Mouse (Mus musculus): ENCODE results near the gene Scn4b. TPM values are rescaled to one million over a fixed set of nuclear protein-coding genes. Genes with fewer than 3 reads are reported as not detected.

Scn4b gene
- polyA plus RNA-seq, 1 experiment from 2014 or later = 4.6 TPM

DNA sequence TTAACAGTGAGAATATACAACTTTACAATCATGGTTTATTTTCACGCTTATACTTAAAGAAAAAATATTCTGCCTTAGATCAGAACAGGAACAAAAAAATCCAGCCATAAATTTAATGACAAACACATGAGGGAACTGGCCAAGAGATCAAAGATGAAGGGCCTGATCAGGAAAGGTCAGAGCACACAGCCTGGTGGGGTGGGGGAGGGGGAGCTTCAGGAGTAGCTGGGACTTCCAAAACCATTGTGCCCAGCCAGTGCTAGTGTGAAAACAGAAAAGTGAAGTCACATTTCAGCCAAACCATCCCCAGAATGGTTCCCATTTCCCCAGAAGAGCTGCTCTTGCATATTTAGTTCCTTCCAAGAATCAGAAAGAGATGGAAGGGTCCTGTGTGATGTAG is 35.7 kb upstream of the Scn4b start:
- no peak overlapping the region for H3K27ac ChIP-seq
- no peak for DNase-seq (ENCODE audit: low spot score)

DNA sequence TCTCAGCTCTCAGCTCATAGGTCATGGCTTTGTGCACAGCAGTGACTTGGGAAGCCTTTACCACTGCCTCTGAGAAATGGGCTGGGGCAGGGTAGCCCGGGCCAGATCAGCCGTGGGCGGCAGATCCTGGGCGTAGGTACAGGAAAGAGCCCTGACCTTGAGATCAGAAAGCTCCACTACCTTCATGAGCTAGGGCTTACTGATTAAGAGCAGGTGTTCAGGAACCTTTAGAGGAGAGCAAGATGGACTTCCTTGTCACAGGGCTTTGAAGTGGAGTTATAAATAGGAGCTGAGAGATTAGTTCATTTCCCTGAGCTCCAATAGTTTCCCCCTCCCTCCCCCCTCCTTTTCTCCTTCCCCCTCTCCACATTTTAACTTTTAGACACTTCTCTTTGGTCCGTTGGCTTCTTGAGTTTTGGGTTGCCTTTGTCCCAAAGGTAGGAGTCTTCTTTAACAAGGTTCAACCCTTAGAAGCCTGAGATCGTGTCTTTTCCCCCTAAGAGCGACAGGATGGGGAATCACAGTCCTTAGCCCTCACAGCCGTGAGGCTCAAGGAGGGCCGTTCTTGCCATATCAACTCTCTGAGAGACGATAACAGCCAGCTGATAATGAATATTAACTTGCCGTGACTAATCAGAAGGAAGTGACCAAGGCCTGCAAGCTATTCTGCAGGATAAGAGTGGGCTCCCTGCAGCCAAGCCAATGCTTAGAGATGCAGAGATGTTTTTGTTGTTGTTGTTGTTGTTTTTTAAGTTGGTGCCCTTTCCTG is 34.8 kb upstream of the Scn4b start:
- Histone ChIP-seq H3K9me3 (replicated peaks; ENCODE audit: low read length) (no peaks in the 10 kb centered on the region), H3K27me3 (ENCODE audit: insufficient read depth, low read length) (no peaks in the 10 kb centered on the region), H3K4me2 (ENCODE audit: low read length) (no peak overlapping the region), H3K27ac (no peak overlapping the region), H3K36me3 (ENCODE audit: insufficient read depth, low read length) (no peaks in the 10 kb centered on the region), H3K4me1 (replicated peaks; ENCODE audit: insufficient read depth, low read length) (no peaks in the 10 kb centered on the region), H3K9ac (ENCODE audit: low read depth, low read length) (no peak overlapping the region), H3K4me3 (replicated peaks; ENCODE audit: low read depth, low read length) (no peak overlapping the region)
- TF ChIP-seq CTCF (IDR thresholded peaks at IDR 0.05; ENCODE audit: low read depth) = no peak
- DNase-seq (ENCODE audit: low spot score) = no peak
- no peak for ATAC-seq (replicated peaks; ENCODE audit: low FRiP score, low read depth)
- 54% methylated on average over 11 of the region's 11 CpGs for WGBS

More for the DNA sequence above, 35.7 kb upstream of the Scn4b start:
- TF ChIP-seq CTCF (IDR thresholded peaks at IDR 0.05; ENCODE audit: low read depth) = no peak
- no peak overlapping the region for H3K4me2 ChIP-seq (ENCODE audit: low read length)
- WGBS = 73% methylated on average over 1 of the region's 1 CpGs
- H3K9ac ChIP-seq (ENCODE audit: low read depth, low read length) = no peak overlapping the region
- no peaks in the 10 kb centered on the region for H3K27me3 ChIP-seq (ENCODE audit: insufficient read depth, low read length)
- no peaks in the 10 kb centered on the region for H3K36me3 ChIP-seq (ENCODE audit: insufficient read depth, low read length)
- no peaks in the 10 kb centered on the region for H3K4me1 ChIP-seq (replicated peaks; ENCODE audit: insufficient read depth, low read length)
- no peaks in the 10 kb centered on the region for H3K9me3 ChIP-seq (replicated peaks; ENCODE audit: low read length)
- H3K4me3 ChIP-seq (replicated peaks; ENCODE audit: low read depth, low read length) = no peak overlapping the region
- ATAC-seq (replicated peaks; ENCODE audit: low FRiP score, low read depth) = no peak

DNA sequence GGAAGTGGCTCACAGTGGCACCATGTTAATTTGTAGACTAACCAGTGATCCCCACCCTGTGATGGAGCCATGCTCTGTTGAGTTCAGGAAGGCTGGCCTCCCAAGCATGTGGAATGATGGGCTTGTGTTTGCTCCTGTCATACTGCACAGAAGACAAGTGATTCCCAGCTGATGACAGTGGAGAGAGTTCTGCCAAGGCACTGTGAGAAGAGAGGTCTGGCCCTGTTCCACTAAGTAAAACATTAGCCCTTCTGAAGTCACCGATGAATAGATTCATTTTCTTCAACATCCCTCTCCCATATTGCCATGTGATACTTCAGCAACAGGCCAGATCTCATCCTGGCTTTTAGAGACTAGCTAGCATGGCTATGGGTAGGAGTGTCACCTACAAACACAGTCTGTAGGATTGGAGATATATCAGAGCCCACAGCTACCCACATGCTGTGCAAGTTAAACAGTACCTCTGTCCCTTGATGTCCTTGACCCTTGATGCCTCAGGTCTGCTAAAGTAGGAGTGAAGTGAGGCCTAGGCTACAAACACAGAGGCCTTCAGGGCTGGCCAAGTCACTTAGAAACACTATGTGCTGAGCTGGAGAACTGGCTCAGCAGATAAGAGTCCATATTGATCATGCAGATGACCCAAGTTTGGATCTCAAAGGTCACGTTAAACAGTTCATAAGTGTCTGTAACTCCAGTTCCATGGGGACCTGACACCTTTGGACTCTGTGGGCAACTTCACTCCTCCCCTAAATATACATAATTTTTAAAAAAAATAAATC is 32.4 kb upstream of the Scn4b start:
- H3K4me1 ChIP-seq (replicated peaks; ENCODE audit: insufficient read depth, low read length) = no peaks in the 10 kb centered on the region
- no peaks in the 10 kb centered on the region for H3K36me3 ChIP-seq (ENCODE audit: insufficient read depth, low read length)
- DNase-seq (ENCODE audit: low spot score) (no peak), ATAC-seq (replicated peaks; ENCODE audit: low FRiP score, low read depth) (no peak)
- no peak overlapping the region for H3K4me2 ChIP-seq (ENCODE audit: low read length)
- no peaks in the 10 kb centered on the region for H3K9me3 ChIP-seq (replicated peaks; ENCODE audit: low read length)
- H3K4me3 ChIP-seq (replicated peaks; ENCODE audit: low read depth, low read length) = no peak overlapping the region
- H3K9ac ChIP-seq (ENCODE audit: low read depth, low read length) = no peak overlapping the region
- no peak overlapping the region for H3K27ac ChIP-seq
- H3K27me3 ChIP-seq (ENCODE audit: insufficient read depth, low read length) = no peaks in the 10 kb centered on the region
- 84% methylated on average over 2 of the region's 2 CpGs for WGBS
- no peak for TF ChIP-seq CTCF (IDR thresholded peaks at IDR 0.05; ENCODE audit: low read depth)

DNA sequence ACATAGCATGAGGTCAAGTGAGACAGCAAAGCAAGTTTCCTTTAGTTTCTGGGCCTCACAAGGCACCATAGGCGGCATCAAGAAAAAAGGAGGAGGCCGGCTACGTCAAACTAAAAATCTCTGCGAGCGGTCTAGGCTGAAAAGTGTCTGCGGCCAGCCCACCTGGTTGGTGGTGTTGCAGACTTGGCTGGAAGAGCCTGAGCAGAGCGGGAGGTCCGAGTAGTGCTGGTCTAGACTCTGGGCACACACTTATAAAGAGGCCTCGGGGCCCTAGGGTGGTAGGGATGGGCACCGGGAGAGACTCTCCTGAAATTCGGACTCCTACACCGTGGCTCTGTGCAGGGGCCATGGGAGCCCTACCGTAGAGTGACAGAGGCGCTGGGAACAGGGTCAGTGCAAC is 22.5 kb upstream of the Scn4b start:
- no peaks in the 10 kb centered on the region for H3K36me3 ChIP-seq (ENCODE audit: insufficient read depth, low read length)
- H3K4me3 ChIP-seq (replicated peaks; ENCODE audit: low read depth, low read length) = peak overlapping the region; percentile 31
- peak; percentile 73; the same call in 1 of the 2 replicates for ATAC-seq (replicated peaks; ENCODE audit: low FRiP score, low read depth)
- no peaks in the 10 kb centered on the region; the same call in 1 of the 2 replicates for H3K27me3 ChIP-seq (ENCODE audit: insufficient read depth, low read length)
- H3K27ac ChIP-seq = no peak overlapping the region
- no peak overlapping the region for H3K9ac ChIP-seq (ENCODE audit: low read depth, low read length)
- peak overlapping the region; percentile 59 for H3K4me2 ChIP-seq (ENCODE audit: low read length)
- DNase-seq (ENCODE audit: low spot score) = peak; percentile 87
- no peaks in the 10 kb centered on the region for H3K9me3 ChIP-seq (replicated peaks; ENCODE audit: low read length)
- 3% methylated on average over 14 of the region's 14 CpGs for WGBS
- 0 out of 2 replicates have a peak, but pooled peaks cover 5% of the 10 kb centered on the region for H3K4me1 ChIP-seq (replicated peaks; ENCODE audit: insufficient read depth, low read length)
- no peak for TF ChIP-seq CTCF (IDR thresholded peaks at IDR 0.05; ENCODE audit: low read depth)

DNA sequence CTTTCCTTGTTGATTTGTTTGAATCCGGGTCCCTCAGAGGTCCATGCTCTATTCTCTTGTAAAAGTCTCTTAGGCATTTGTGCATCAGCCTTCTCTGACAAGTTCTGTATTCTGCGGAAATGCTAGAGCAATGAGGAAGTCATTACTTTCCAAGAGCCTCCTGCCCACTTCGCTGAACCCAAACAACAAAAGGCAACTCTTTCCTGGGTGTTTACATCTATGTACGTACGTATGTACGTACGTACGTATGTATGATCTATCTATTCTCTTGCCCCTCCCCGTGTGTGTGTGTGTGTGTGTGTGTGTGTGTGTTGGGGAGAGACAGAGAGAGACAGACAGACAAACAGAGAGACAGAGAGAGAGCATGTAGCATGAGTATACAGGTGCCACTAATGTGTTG is 21.4 kb upstream of the Scn4b start:
- WGBS = 55% methylated on average over 9 of the region's 9 CpGs
- Histone ChIP-seq H3K4me1 (replicated peaks; ENCODE audit: insufficient read depth, low read length) (peaks cover 5% of the 10 kb centered on the region; the same call in 1 of the 2 replicates), H3K27me3 (ENCODE audit: insufficient read depth, low read length) (no peaks in the 10 kb centered on the region; the same call in 1 of the 2 replicates), H3K4me3 (replicated peaks; ENCODE audit: low read depth, low read length) (no peak overlapping the region), H3K9ac (ENCODE audit: low read depth, low read length) (no peak overlapping the region), H3K27ac (no peak overlapping the region), H3K4me2 (ENCODE audit: low read length) (no peak overlapping the region), H3K9me3 (replicated peaks; ENCODE audit: low read length) (no peaks in the 10 kb centered on the region), H3K36me3 (ENCODE audit: insufficient read depth, low read length) (no peaks in the 10 kb centered on the region)
- TF ChIP-seq CTCF (IDR thresholded peaks at IDR 0.05; ENCODE audit: low read depth) = no peak
- DNase-seq (ENCODE audit: low spot score) (no peak), ATAC-seq (replicated peaks; ENCODE audit: low FRiP score, low read depth) (no peak)

DNA sequence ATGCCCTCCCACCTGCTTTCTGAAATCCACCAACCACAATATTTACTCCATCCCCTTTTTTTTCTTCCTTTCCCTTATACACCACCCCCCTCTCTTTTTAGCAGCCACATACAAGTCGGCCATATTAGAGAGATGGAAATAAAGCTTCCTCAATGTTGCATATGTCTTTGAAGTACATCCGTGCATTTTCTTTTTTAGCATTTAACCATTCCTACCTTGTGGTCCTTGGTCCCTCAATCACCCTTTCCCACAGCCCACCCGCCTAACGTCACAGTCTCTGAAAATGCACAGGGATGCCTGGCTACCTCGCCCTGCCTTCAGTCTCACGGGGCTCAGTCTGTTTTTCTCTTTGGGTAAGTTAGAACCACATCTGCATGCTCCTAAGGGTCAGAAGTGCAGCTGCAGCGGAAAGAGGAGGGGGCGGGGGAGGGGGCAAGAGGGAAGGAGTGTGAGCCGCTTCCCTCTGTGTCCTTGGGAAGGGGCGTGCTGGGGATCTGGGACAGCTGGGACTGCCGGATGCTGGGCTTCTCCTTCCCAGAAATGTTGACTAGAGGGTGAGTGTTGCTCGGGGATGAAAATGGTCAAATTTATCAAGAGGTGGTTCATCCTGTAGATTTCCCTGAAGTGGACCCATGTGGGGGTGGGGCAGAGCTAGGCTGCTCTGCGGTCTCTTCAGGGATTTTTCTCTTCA is 20.3 kb upstream of the Scn4b start, which contains the start of gene Scn2b:
Scn2b (plus strand) TSS at position 42 of the 691 bp plus-strand sequence.
- Histone ChIP-seq H3K4me2 (ENCODE audit: low read length) (peak within 1 kb of the TSS; percentile 67), H3K27me3 (ENCODE audit: insufficient read depth, low read length) (no peaks in the 10 kb centered on the region; the same call in 1 of the 2 replicates), H3K36me3 (ENCODE audit: insufficient read depth, low read length) (no peaks in the 10 kb centered on the region), H3K9ac (ENCODE audit: low read depth, low read length) (peak within 1 kb of the TSS; percentile 69), H3K4me3 (replicated peaks; ENCODE audit: low read depth, low read length) (peak within 1 kb of the TSS; percentile 66), H3K9me3 (replicated peaks; ENCODE audit: low read length) (no peaks in the 10 kb centered on the region), H3K27ac (peak within 1 kb of the TSS; percentile 73), H3K4me1 (replicated peaks; ENCODE audit: insufficient read depth, low read length) (peaks cover 11% of the 10 kb centered on the region; the same call in 1 of the 2 replicates)
- 0 out of 2 replicates have a peak, but pooled peaks have one; percentile 53 for ATAC-seq (replicated peaks; ENCODE audit: low FRiP score, low read depth)
- WGBS = 2% methylated on average over 13 of the region's 13 CpGs
- no peak for TF ChIP-seq CTCF (IDR thresholded peaks at IDR 0.05; ENCODE audit: low read depth)
- DNase-seq (ENCODE audit: low spot score) = peak; percentile 94

Measured in kidney, postnatal 0 days (tissue).